Mouse (Mus musculus): ENCODE measurements around the gene Tcf25. TPM values are rescaled to one million over a fixed set of nuclear protein-coding genes. Genes with fewer than 3 reads are reported as not detected.
A peak's percentile ranks its signal among the peaks of the same experiment; 100 is the strongest.

The Tcf25 gene
- polyA plus RNA-seq, 1 experiment: 659 TPM

DNA sequence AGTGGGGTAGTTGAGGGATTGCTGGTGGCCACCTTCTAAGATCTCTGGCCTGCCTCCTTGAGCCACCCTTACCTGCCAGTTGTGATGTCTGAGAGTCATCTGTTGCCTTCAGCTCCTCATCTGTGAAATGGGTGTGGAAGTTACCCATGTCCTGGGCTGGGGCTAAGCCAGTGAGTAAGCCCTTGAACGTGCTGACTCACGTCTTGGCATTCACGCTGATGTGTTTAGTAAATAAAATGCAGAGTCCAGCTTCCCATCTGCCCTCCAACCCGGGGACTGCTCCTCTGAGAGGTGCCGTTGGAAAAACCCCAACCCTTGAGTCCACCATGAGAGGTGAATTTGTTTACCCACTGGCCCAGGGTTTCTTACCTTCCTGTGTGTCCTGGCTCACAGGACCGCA is 27.7 kb upstream of the Tcf25 start:
- Histone ChIP-seq H3K4me3 (ENCODE audit: insufficient read depth, low read length) (no peak overlapping the region), H3K4me1 (ENCODE audit: control insufficient read depth, insufficient read depth, low read length) (0 out of 2 replicates have a peak, but pooled peaks cover 2% of the 10 kb centered on the region), H3K27ac (ENCODE audit: insufficient read depth, low read length) (no peak overlapping the region)
- TF ChIP-seq POLR2A (IDR thresholded peaks at IDR 0.05; ENCODE audit: extremely low read depth, insufficient read depth, low read length): no peak
- no peak for TF ChIP-seq CTCF (IDR thresholded peaks at IDR 0.05; ENCODE audit: extremely low read depth, insufficient read depth, low read length)

DNA sequence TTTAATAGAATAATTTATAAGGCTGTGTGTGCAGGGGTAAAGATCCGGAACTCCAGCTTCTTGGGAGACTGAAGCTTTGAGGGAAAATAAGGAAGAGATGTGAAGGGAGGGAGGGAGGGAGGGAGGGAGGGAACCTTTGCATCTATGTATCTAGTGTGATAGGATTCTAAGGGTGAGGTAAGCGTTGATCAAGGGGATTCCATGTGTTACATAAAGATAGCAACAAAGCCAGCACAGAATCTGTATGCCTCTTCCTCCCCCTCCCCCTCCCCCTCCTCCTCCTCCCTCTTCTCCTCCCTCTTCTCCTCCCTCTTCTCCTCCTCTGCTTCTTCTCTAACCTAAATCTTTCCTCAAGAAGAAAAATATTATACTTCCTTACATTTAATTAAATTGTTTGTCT is 26.3 kb upstream of the Tcf25 start:
- TF ChIP-seq POLR2A (IDR thresholded peaks at IDR 0.05; ENCODE audit: extremely low read depth, insufficient read depth, low read length) (no peak), CTCF (IDR thresholded peaks at IDR 0.05; ENCODE audit: extremely low read depth, insufficient read depth, low read length) (no peak)
- no peak overlapping the region for H3K4me3 ChIP-seq (ENCODE audit: insufficient read depth, low read length)
- H3K27ac ChIP-seq (ENCODE audit: insufficient read depth, low read length): no peak overlapping the region
- 0 out of 2 replicates have a peak, but pooled peaks cover 2% of the 10 kb centered on the region for H3K4me1 ChIP-seq (ENCODE audit: control insufficient read depth, insufficient read depth, low read length)

DNA sequence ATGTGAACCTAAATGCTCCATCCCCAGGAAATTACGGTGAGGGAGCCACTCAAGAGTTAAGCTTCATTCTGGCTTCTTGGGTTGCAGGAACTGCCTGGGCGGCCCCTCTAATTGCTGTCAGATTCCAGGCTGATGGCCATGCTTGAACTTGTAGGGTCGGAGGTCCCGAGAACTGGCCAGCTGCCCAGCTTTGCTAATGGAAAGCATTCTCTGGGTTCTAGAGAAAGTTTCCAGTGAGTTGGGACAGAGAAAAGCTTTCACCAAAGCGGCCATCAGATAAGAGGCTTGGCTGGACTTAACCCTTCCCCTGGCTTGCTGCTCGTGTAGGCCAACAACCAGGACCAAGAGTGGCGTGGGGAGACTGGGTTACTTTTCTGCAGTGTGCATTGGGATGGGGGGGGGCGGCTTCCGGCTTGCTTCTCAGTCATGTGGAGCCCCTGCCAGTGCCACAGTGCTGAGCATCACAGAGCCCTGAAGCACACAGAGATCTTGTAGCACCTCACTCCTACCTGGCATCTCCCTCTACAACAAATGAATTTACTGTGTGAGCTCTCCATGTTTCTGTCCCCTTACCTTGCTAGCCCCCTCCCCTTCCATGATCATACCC is 25.2 kb upstream of the Tcf25 start:
- no peak for TF ChIP-seq CTCF (IDR thresholded peaks at IDR 0.05; ENCODE audit: extremely low read depth, insufficient read depth, low read length)
- no peak for TF ChIP-seq POLR2A (IDR thresholded peaks at IDR 0.05; ENCODE audit: extremely low read depth, insufficient read depth, low read length)
- no peak overlapping the region for H3K27ac ChIP-seq (ENCODE audit: insufficient read depth, low read length)
- H3K4me1 ChIP-seq (ENCODE audit: control insufficient read depth, insufficient read depth, low read length): no peaks in the 10 kb centered on the region
- H3K4me3 ChIP-seq (ENCODE audit: insufficient read depth, low read length): no peak overlapping the region

DNA sequence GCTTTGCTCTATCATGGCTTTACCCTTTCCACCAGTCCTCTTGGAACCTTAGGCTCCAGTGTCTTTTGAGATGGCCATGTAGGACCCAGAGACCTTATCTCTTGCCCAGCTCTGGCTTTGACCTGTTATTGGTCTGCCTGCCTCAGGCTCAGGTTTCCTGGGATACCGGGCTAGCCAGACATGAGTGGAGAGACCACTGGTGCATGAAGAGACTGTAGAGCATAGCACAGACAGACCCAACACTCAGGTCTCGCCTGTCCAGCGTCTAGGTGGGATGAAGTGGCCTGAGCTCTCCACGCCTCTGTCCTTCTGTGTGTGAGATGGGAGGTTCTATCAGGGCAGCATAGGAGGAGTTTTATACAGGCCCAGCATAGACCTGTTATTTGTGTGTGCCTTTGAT is 24.5 kb upstream of the Tcf25 start:
- TF ChIP-seq CTCF (IDR thresholded peaks at IDR 0.05; ENCODE audit: extremely low read depth, insufficient read depth, low read length): no peak
- TF ChIP-seq POLR2A (IDR thresholded peaks at IDR 0.05; ENCODE audit: extremely low read depth, insufficient read depth, low read length): no peak
- no peak overlapping the region for H3K27ac ChIP-seq (ENCODE audit: insufficient read depth, low read length)
- H3K4me1 ChIP-seq (ENCODE audit: control insufficient read depth, insufficient read depth, low read length): no peaks in the 10 kb centered on the region
- no peak overlapping the region for H3K4me3 ChIP-seq (ENCODE audit: insufficient read depth, low read length)

DNA sequence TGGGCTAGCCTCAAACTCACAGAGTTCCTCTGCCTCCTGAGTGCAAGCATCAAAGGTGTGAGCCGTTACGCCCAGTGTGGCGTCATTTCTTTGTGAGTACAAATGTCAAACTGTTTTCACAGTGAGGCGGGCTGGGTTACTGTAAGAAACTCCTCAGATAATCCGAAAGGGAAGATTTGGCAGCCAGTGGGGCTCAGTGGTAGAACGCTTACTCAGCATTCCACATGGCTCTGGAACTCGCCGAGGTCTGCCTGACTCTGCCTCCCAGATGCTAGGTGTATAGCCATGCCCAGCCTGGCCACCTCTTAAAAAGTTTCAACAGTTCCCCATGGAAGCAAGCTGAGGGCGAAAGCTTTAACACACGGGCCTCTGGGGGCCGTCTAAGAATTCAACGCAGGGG is 21.4 kb upstream of the Tcf25 start:
- H3K4me3 ChIP-seq (ENCODE audit: insufficient read depth, low read length): no peak overlapping the region
- H3K4me1 ChIP-seq (ENCODE audit: control insufficient read depth, insufficient read depth, low read length): no peaks in the 10 kb centered on the region
- TF ChIP-seq CTCF (IDR thresholded peaks at IDR 0.05; ENCODE audit: extremely low read depth, insufficient read depth, low read length) (no peak), POLR2A (IDR thresholded peaks at IDR 0.05; ENCODE audit: extremely low read depth, insufficient read depth, low read length) (no peak)
- no peak overlapping the region for H3K27ac ChIP-seq (ENCODE audit: insufficient read depth, low read length)

DNA sequence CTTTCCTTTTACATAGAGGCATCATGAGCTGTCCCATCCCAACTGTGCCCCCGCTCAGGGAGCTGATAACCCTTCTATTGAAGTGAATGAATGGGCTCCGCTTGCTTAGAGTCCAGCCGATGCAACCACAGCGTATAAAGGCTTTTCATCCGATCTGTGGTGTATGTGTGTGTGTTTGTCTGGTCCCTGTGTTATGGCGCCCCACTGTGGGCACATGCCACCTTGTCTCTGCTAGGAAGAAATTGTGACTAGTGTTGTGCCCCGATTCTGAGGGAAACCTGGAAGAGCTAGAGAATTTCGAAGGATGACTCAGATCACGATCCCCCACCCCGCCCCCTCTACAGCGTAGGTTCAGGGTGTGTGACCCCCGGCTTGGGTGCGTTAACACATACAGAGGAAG is 20.8 kb upstream of the Tcf25 start:
- Histone ChIP-seq H3K4me1 (ENCODE audit: control insufficient read depth, insufficient read depth, low read length) (no peaks in the 10 kb centered on the region), H3K4me3 (ENCODE audit: insufficient read depth, low read length) (no peak overlapping the region), H3K27ac (ENCODE audit: insufficient read depth, low read length) (no peak overlapping the region)
- TF ChIP-seq CTCF (IDR thresholded peaks at IDR 0.05; ENCODE audit: extremely low read depth, insufficient read depth, low read length) (peak; percentile 74), POLR2A (IDR thresholded peaks at IDR 0.05; ENCODE audit: extremely low read depth, insufficient read depth, low read length) (no peak)

DNA sequence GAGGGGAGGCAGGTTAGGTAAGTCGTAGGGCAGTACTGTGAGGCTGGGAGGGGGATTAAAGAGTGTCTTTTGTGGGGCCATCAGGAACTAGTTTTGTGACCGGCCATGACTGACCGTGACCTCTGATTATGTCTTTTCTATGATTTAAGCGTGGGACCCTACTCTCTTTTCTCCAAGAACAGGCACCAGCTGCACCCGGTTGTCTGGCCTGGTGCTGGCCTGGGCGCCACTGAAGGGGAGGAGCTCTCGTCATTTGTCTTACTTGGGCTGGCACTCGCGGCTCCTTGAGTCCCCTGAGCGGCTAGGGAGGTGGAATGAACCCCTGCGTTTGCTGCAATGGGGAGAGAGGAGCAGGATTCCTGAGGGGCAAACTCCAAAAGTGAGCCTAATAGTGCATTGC is 20.3 kb upstream of the Tcf25 start:
- H3K4me1 ChIP-seq (ENCODE audit: control insufficient read depth, insufficient read depth, low read length): no peaks in the 10 kb centered on the region
- no peak overlapping the region for H3K27ac ChIP-seq (ENCODE audit: insufficient read depth, low read length)
- TF ChIP-seq CTCF (IDR thresholded peaks at IDR 0.05; ENCODE audit: extremely low read depth, insufficient read depth, low read length): no peak
- no peak for TF ChIP-seq POLR2A (IDR thresholded peaks at IDR 0.05; ENCODE audit: extremely low read depth, insufficient read depth, low read length)
- H3K4me3 ChIP-seq (ENCODE audit: insufficient read depth, low read length): no peak overlapping the region

DNA sequence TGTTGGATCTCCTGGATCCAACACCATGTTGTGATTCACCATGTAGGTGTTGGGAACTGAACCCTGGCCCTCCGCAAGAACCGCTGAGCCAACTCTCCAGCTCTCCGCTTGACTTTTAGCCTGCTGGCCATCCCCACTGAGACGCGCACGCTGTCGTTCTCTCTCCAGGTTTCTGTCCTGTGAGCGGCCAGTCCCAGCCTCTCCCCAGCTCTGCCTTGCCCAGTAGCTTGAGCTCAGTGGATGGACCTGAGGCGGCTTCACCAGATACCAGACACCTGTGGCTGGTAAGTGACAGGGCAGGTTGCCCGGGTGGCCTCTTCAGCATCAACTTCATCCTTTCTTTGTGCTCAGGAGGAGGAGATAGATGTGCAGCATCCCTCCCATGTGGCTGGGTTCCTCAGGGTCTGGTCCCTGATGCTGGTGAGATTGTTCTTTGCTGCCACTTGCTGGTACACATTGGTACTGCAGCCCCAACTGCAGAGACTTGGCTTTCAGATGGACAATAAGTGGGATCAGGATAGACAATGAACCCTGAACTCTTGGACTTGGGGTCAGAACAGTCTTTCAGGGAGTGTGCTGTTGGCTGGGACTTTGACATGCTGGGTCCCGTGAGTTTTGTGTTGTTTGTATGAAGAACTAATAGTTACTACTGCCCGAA is 12.3 kb upstream of the Tcf25 start:
- no peak overlapping the region for H3K27ac ChIP-seq (ENCODE audit: insufficient read depth, low read length)
- H3K4me1 ChIP-seq (ENCODE audit: control insufficient read depth, insufficient read depth, low read length): no peaks in the 10 kb centered on the region

DNA sequence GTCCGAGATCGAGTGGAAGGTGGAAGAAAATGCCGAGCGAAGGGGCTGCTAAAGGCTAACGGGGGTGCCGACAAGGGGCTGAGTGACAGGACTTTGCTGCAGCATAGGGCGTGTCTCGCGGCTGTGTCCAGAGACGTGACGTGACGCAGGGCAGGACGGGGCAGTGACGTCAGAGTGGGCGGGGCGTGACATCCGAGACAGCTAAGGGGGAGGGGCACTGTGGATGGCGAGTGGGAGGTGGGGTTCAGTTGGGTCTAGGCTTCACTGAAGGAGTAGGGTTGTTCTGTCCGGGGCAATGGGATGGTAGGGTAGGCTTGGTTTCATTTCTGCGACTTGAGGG is 656 bp downstream of the Tcf25 start:
- Histone ChIP-seq H3K4me3 (ENCODE audit: insufficient read depth, low read length) (peak overlapping the region; percentile 94), H3K4me1 (ENCODE audit: control insufficient read depth, insufficient read depth, low read length) (peaks cover 10% of the 10 kb centered on the region), H3K27ac (ENCODE audit: insufficient read depth, low read length) (peak overlapping the region; percentile 97)
- no peak for TF ChIP-seq CTCF (IDR thresholded peaks at IDR 0.05; ENCODE audit: extremely low read depth, insufficient read depth, low read length)
- TF ChIP-seq POLR2A (IDR thresholded peaks at IDR 0.05; ENCODE audit: extremely low read depth, insufficient read depth, low read length): peak; percentile 77

More for the DNA sequence above, 12.3 kb upstream of the Tcf25 start:
- TF ChIP-seq POLR2A (IDR thresholded peaks at IDR 0.05; ENCODE audit: extremely low read depth, insufficient read depth, low read length): no peak
- peak; percentile 99 for TF ChIP-seq CTCF (IDR thresholded peaks at IDR 0.05; ENCODE audit: extremely low read depth, insufficient read depth, low read length)
- no peak overlapping the region for H3K4me3 ChIP-seq (ENCODE audit: insufficient read depth, low read length)

DNA sequence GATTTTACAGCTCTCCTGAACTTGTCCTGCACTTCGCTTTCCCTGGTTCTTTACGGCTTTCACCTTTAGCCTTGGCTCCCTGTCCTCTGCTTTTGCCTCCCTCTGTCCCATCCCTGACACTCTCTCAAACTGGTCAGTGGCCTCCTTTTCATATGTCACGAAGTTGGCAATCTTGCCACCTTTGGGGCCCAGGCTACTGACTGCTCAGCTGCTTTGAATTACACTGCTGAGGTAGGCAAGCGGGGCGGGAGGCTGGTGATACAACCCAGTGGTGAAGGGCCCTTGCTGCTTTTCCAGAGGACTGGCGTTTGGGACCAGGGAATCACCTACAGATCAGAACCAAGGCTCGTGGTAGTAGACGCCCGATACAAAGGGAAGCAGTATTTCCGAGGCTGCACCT is 2.1 kb downstream of the Tcf25 start:
- Histone ChIP-seq H3K4me3 (ENCODE audit: insufficient read depth, low read length) (no peak overlapping the region), H3K27ac (ENCODE audit: insufficient read depth, low read length) (no peak overlapping the region), H3K4me1 (ENCODE audit: control insufficient read depth, insufficient read depth, low read length) (peaks cover 10% of the 10 kb centered on the region)
- TF ChIP-seq POLR2A (IDR thresholded peaks at IDR 0.05; ENCODE audit: extremely low read depth, insufficient read depth, low read length) (no peak), CTCF (IDR thresholded peaks at IDR 0.05; ENCODE audit: extremely low read depth, insufficient read depth, low read length) (no peak)
